Mouse (Mus musculus) large intestine, adult 2 months (tissue): Measurements from ENCODE around the gene Chrm1. TPM values are rescaled to one million over a fixed set of nuclear protein-coding genes. Genes with fewer than 3 reads are reported as not detected.
A peak's percentile ranks its signal among the peaks of the same experiment; 100 is the strongest.
"Not testable (repeated sequence)": the region's sequence is repeated elsewhere in the genome, so short reads cannot be mapped to it uniquely, and the experiment has no call there.

Experiments used
- DNase-seq: peaks from one replicate; pipeline ENCODE4 v3.0.0-alpha.2; 2012; ENCODE audit warnings: low read depth, low spot score
- WGBS: fragments of 180-500 bp; shearing (Covaris S2); methylation state at CpG from one replicate; pipeline ENCODE4 v1.1.7; 2018; 5-methylcytosine and 5-hydroxymethylcytosine counted together
- polyA plus RNA-seq: library from polyadenylated mRNA; depleted of rRNA; stranded (reverse); fragments of >200 nt; gene quantifications from 2 replicates; pipeline ENCODE4 v1.2.3, GENCODE M21; 2012

The Chrm1 gene
- polyA plus RNA-seq, 1 experiment, result 3.2 TPM

GRCm38 (mm10) chr19:8713997-8714652, 50.5 kb downstream of the Chrm1 start:
- no peak for DNase-seq
- 10% methylated on average over 13 of the region's 13 CpGs for WGBS

DNA sequence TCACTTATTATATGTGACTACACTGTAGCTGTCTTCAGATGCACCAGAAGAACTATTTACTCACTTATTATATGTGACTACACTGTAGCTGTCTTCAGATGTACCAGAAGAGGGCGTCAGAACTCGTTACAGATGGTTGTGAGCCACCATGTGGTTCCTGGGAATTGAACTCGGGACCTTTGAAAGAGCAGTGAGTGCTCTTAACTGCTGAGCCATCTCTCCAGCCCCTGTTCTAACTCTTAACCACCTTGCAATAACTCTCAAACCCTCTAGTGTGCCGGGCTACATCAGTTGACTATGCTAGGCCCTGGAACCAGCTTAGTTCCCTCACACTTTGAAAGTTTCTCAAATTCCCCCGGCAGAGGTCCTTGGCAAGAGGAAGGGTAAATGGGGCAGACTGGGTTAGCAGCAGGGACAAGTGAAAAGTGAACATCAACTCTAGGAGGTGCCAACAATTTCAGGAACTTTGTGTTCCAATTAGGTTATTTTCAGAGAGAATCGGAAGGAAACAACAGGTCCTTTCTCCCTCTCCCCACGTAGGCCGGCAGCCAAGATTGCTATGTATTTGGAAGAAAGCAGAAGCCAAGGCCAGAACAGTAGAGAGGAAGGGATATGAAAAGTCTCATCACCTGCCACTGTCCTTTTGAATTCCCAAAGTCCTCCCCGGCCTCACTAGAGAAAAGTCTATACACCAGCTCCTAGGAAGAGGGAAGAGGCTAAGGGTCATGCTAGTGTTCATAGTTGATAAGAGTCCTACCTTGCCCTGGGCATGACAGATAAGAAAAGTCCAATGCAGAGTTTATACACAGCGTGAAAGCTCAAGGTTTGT, 51.3 kb downstream of the Chrm1 start:
- DNase-seq, result no peak
- 74% methylated on average over 10 of the region's 10 CpGs for WGBS

GRCm38 (mm10) chr19:8715868-8716766, 52.5 kb downstream of the Chrm1 start:
- no peak for DNase-seq
- WGBS, result 91% methylated on average over 10 of the region's 10 CpGs

GRCm38 (mm10) chr19:8716767-8717475, 53.3 kb downstream of the Chrm1 start:
- DNase-seq, result no peak
- WGBS, result 74% methylated on average over 10 of the region's 10 CpGs

DNA sequence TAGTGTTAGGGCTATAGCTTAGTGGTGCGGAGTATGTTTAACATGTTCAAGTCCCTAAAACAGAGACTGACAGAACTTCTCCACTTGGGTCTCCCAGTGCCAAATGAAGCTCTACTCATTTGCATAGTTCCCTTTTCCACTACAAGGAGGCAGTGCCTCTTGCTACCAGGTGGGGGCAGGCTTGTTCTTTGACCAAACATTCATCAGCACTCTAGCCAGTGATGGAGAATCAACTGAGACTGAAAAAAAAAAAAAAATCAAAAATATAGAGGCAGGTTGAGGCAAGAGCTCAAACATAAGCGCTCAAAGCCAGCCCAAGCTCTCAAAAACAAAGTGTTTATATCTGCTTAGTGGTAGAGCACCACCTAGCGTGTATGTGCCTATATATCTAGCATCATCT, 54.8 kb downstream of the Chrm1 start:
- DNase-seq, result no peak
- 55% methylated on average over 3 of the region's 3 CpGs for WGBS

GRCm38 (mm10) chr19:8719037-8719436, 55.4 kb downstream of the Chrm1 start:
- DNase-seq, result not testable (repeated sequence)

GRCm38 (mm10) chr19:8721378-8721777, 57.8 kb downstream of the Chrm1 start:
- no peak for DNase-seq
- 43% methylated on average over 1 of the region's 1 CpGs for WGBS

DNA sequence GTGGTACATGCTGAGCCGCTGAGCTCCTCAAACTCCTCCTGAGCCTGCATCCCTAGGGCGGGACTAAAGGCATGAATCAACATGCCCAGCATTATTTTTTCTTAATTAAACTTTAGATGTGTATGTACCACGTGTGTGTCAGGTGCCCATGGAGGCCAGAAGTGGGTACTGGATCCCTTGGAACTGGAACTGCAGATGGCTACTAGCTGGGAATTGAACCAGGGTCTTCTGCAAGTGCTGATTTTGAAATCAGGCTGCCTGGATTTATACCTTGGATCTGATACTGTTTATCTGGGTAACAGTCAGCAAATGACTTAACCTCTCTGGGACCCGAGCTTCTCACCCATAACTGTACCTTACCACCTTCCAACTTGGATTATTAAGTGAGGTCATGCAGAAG, 58.4 kb downstream of the Chrm1 start:
- 28% methylated on average over 4 of the region's 4 CpGs for WGBS
- no peak for DNase-seq

- under 1% methylated on average over 5 of the region's 5 CpGs for WGBS
- no peak for DNase-seq
These were observed 58.9 kb downstream of the Chrm1 start for GRCm38 (mm10) chr19:8722559-8722906.

GRCm38 (mm10) chr19:8722907-8723573, 59.5 kb downstream of the Chrm1 start, which contains the start of gene Slc3a2:
Gene Slc3a2 (minus strand): TSS chr19:8723369.
- peak; percentile 95 for DNase-seq
- WGBS, result under 1% methylated on average over 50 of the region's 50 CpGs

GRCm38 (mm10) chr19:8723574-8724346, 60.2 kb downstream of the Chrm1 start:
- WGBS, result under 1% methylated on average over 20 of the region's 20 CpGs
- no peak for DNase-seq

DNA sequence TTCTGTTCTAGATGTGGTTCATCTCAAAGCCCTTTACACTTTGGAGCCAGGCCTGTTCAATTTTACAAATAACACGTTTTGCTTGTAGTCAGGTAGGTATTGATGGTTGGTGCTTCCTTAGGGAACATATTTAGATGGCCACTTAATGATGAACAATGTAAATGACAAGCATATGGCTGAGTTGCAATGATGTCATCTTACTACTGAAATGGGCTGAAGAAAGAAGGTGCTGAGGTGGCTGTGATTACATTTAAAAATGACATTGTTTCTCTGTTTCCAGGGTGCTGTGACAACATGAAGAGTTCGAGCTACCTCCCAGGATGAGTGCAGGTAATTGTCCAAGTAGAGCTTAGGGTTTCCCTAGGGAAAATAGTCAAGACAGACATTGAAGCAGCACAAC, 60.8 kb downstream of the Chrm1 start:
- WGBS, result 2% methylated on average over 2 of the region's 2 CpGs
- DNase-seq, result no peak

DNA sequence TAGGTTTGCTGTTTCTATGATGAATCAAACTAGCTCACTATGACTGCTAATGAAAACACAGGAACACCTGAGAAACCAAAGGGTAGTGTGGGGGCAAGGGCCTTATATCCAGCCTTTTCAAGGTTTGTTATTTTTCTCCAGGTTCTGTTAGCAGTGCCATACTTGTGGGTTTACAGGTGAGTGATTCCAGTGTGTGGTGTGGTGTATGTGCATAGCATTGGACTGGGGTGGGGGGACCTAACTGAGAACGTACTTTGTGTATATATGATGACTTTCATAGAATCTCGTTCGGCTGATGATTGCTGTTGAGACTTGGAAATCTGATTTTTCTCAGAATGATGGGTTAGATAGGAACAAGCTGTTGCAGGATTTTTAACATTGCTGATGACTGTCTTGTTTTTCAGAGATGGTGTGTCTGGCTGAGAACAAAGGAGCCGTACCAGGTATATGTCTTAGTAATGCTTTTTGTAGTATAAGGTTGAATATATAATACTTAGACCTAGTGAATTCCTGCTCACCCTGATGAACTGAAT, 61.6 kb downstream of the Chrm1 start:
- no peak for DNase-seq
- WGBS, result 31% methylated on average over 4 of the region's 4 CpGs

DNA sequence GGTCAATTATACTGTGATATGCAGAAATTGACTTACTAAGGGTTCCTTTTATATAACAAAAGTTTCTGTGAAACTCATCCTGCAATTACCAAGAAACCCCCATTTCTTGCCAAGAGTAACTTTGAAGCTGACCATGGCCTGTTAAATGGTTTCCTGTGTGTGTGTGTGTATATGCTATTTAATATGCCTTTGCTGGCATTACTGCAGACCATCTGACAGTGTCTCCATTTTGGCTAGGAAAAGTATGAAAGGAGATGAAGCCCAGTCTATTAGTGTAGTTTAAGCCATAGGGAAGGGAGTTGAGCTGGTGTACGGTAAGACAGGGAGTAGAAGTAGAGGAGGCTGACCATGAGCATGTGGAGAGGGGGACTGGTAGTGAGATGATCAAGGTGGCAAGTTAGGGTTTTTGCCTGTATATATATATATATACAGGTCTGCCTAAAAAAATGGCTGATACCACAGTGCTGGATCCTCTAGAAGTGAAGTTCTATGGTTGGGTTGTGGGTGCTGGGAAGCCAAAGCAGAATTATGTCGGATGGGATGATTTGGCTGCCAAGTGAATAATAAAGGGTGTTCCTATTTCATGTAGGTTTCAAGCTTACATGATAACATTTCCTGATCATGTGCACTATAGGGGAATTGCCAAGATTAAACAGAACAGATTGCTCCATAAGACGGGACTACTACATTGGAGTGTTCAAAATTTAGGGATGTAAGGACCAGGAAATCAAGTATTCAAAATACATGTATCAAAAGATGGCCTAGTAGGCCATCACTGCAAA, 63.2 kb downstream of the Chrm1 start:
- WGBS, result 46% methylated on average over 3 of the region's 3 CpGs

DNA sequence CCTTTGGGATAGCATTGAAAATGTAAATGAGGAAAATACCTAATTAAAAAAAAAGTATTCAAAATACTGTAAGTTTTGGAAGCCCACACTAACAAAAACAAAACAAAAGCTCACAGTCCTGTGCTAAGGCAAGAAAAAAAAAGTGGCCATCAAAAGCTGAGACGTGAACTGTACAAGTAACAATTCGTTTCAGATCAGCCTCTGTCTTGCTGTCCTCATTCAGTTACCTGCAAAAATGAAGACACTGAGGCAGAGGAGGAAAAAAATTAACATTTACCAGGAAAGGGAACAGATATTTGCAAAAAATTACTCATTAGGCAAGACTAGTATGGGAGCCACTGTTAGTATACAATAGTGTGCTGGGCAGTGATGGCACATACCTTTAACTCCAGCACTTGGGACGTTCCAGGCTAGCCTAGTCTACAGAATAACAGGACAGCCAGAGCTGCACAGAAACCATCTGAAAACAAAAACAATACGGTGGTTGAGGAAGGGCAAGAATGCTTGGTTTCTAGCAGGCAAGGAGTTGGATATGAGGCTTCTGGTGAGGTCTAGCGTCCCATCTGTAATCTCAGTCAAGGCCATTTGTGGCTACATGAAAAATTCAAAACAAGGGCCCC, 64.0 kb downstream of the Chrm1 start:
- 27% methylated on average over 5 of the region's 5 CpGs for WGBS

More for the DNA sequence above, 63.2 kb downstream of the Chrm1 start:
- no peak for DNase-seq

GRCm38 (mm10) chr19:8728335-8729099, 64.9 kb downstream of the Chrm1 start:
- 45% methylated on average over 3 of the region's 3 CpGs for WGBS
- DNase-seq, result not testable (repeated sequence)

More for the DNA sequence above, 64.0 kb downstream of the Chrm1 start:
- DNase-seq, result no peak
